Mouse (Mus musculus): Measurements from ENCODE around the gene Asic2. TPM values are rescaled to one million over a fixed set of nuclear protein-coding genes. Genes with fewer than 3 reads are reported as not detected.
A peak's percentile ranks its signal among the peaks of the same experiment; 100 is the strongest.

Asic2 gene
- total RNA-seq, 2 experiments from 2014 or later = not detected

DNA sequence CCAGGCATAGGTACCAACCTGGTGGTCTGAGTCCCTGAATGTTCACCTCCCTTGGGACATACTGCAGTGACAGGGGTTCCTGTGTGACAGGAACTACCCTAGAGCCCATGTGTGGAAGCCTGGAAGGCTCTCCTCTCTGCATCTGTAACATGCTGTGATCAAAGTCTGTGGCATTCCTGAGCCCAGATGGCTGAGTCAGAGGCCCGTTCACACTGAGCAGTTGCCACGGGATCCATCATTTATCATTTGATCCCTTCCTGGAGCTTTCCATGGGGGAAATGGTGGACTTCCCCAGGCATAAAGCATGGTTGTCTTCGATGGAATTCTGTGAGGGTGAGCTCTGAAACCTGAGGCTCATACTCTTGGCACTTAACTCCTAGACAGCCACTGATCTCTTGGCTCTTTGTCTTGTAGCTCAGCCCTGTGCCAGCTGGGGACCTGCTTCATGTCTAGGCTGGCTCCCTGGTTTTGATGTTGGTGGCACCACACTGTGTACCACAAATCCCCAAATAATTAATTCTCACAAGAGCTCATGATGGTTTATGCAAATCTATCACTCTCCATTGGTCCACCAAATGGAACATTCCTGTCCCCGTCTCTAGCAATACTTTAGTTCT is 1054.7 kb downstream of the Asic2 start:
- no peak for ATAC-seq (replicated peaks; ENCODE audit: low FRiP score, poor library complexity, severe bottlenecking)

DNA sequence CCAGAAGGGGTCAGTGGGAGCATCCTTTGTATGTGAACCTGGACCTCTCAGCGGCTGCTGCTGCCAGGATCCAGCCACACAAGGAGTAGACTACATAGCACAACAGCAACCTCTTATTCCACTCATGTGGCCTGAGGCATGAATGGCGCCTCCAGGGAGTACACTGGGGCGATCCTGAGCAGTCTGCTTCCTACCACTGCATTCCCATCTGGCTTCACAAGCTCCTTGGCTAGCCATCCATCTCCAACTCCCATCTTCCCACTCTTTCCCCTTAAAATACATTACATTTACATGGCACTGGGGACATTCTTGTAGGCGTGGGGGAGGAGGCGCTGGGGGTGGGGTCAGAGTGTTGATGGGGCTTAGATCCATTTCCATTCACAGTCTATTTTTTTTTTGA is 1055.5 kb downstream of the Asic2 start:
- no peak for ATAC-seq (replicated peaks; ENCODE audit: low FRiP score, poor library complexity, severe bottlenecking)

DNA sequence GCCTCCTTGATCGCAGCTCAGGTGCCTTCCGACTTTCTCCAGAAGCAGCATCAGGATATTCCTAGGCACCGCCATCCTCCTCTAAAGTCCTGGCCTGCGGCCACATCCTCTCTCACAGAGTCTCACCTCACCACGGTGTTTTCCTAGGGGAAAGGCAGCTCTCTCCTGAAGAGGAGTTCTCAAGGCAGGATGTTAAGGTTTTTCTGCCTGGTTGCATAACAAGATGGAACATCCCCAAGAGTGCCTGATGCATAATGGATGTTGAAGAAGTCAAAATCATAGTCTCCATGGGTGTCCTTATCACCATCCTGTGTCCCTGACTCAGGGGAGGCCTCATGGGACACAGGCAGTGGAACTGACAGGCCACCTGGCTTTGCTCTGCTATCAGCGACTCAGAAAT is 1060.4 kb downstream of the Asic2 start:
- ATAC-seq (replicated peaks; ENCODE audit: low FRiP score, poor library complexity, severe bottlenecking) = no peak

DNA sequence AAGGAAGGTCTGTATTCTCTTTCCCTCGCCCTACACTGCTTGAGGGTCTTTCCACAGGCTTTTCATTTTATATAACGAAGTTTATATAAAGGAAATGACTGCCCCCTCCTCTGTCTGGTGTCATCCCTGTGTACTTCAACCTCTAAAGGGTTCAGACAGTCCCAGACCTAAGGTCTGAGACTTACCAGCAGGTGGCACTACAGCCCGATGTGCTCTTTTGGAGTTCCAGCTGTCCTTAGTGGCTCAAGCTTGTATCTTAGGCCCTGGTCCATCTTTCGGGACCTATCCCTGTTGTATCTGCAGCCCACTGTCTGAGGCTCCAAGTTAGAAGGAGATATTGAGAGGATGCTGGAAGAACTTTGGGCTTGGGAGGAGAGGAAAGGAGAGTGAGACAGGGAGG is 1061.8 kb downstream of the Asic2 start:
- ATAC-seq (replicated peaks; ENCODE audit: low FRiP score, poor library complexity, severe bottlenecking) = 0 out of 2 replicates have a peak, but pooled peaks have one; percentile 44

GRCm38 (mm10) chr11:80904559-80904958 is 1063.7 kb downstream of the Asic2 start:
- no peak for ATAC-seq (replicated peaks; ENCODE audit: low FRiP score, poor library complexity, severe bottlenecking)

DNA sequence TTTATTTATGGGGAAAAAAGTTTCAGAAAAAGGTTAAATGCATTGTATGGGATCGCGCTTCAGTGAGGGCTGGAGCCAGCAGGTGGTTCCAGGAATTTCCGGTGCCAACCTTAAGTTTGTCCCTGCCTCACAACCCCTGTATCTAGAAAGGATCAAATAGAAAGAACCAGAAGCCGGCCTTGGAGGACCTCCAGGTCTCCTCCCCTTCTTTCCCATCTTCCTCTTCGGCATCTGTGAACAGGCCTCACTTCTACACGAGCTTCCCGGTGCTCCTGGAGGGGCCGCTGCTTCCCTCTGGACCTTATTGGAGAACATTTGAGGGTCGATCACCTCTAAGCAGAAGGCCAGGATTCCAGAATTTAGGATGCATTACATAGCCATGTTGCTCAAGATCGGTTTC is 1064.8 kb downstream of the Asic2 start:
- no peak for ATAC-seq (replicated peaks; ENCODE audit: low FRiP score, poor library complexity, severe bottlenecking)

GRCm38 (mm10) chr11:80902664-80903063 is 1065.6 kb downstream of the Asic2 start:
- ATAC-seq (replicated peaks; ENCODE audit: low FRiP score, poor library complexity, severe bottlenecking) = no peak

DNA sequence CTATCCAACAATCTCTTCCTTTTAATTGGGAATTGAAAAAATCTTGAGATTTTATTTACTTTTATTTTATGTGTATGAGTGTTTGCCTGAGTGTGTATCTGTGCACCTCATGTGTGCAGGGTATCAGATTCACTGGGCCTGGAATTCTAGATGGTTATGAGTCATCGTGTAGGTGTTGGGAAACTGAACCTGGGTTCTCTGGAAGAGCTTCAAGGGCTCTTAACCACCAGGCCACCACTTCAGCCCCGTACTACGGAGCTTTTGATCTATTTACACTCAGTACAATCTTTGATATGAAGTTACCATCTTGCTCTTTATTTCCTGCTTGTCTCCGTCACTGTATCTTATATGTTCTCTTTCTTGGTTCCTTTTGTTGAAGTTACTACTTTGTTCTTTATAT is 1067.7 kb downstream of the Asic2 start:
- ATAC-seq (replicated peaks; ENCODE audit: low FRiP score, poor library complexity, severe bottlenecking) = no peak

- ATAC-seq (replicated peaks; ENCODE audit: low FRiP score, poor library complexity, severe bottlenecking) = no peak
Observed at GRCm38 (mm10) chr11:80895853-80896252, 1072.4 kb downstream of the Asic2 start.

DNA sequence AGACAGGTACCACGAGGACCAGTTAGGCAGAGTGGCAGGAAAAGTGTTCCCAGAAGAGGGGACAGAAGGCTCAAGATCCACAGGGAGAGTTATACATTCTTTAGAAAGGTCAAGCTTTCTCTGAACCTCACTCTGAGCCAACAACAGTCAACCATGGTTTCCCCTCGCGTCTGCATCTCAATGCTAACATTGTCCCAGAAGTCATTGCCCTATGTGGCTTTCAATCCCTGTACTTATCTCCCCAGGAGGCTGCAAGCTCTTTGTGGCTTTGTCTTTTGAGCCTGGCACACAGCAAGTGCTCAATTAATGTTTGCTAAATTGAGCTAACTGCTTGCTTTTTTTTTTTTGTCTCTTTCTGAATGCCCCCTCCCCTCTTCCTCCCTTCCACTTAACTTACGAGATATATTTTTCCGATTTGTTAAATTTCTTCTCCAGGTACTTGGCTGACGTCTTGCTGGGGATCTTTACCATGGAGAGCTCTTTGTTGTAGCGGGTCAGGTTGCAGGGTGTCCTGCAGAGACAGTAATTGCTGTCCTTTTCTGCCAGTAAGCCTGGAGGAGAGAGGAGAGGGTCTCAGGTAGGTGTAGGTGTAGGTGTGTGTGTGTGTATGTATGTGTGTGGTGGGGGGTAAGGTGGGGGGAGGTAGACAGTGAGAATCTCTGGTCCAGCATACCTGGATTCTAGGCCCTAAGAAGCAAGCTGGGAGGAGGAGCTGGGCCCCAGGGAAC is 1078.8 kb downstream of the Asic2 start:
- ATAC-seq (replicated peaks; ENCODE audit: low FRiP score, poor library complexity, severe bottlenecking) = no peak

GRCm38 (mm10) chr11:80887021-80887420 is 1081.2 kb downstream of the Asic2 start:
- ATAC-seq (replicated peaks; ENCODE audit: low FRiP score, poor library complexity, severe bottlenecking) = no peak

DNA sequence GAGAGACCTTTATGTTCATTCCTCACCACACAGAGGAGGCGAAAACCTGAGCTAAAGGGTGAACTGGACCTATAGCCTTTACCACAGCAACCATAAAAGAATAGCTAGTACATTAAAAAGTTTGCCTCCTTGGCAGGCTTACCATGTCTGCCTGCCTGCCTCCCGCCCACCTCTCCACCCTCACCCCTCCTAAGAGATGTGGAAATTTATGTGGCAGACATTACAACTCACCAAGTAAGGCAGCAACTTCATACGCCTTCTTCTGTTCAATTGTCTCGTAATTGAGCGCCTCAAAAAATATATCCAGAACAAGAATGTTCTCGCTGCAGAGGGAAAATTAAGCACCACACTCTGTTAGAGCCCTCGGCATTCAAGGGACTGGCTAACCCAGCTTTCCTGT is 1081.9 kb downstream of the Asic2 start:
- no peak for ATAC-seq (replicated peaks; ENCODE audit: low FRiP score, poor library complexity, severe bottlenecking)

- ATAC-seq (replicated peaks; ENCODE audit: low FRiP score, poor library complexity, severe bottlenecking) = no peak
Observed at GRCm38 (mm10) chr11:80884521-80885231, 1083.6 kb downstream of the Asic2 start.

GRCm38 (mm10) chr11:80882229-80882810 is 1085.9 kb downstream of the Asic2 start:
- no peak for ATAC-seq (replicated peaks; ENCODE audit: low FRiP score, poor library complexity, severe bottlenecking)

DNA sequence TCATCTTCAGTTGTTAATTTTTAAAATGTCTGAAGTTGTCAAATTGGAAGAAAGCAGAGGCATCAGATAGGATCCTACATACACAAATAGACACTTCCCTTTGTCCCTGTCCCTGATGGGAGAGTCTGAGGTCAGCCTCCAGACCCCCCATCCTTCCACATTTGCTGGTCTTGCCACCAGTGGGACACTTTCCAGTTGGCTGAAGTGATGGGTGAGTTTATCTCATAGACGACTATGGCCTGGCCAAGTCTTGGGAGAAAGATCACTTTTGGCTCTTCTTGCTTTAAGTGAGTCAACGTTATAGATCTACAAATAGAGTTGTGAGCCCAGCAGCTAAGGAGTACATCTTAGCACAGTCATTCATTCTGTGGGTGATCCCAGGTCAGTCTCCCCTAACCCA is 1090.2 kb downstream of the Asic2 start:
- no peak for ATAC-seq (replicated peaks; ENCODE audit: low FRiP score, poor library complexity, severe bottlenecking)

- ATAC-seq (replicated peaks; ENCODE audit: low FRiP score, poor library complexity, severe bottlenecking) = no peak
Observed at GRCm38 (mm10) chr11:80877131-80877651, 1091.1 kb downstream of the Asic2 start.

GRCm38 (mm10) chr11:80872509-80873474 is 1095.5 kb downstream of the Asic2 start:
- ATAC-seq (replicated peaks; ENCODE audit: low FRiP score, poor library complexity, severe bottlenecking) = peak; percentile 80

DNA sequence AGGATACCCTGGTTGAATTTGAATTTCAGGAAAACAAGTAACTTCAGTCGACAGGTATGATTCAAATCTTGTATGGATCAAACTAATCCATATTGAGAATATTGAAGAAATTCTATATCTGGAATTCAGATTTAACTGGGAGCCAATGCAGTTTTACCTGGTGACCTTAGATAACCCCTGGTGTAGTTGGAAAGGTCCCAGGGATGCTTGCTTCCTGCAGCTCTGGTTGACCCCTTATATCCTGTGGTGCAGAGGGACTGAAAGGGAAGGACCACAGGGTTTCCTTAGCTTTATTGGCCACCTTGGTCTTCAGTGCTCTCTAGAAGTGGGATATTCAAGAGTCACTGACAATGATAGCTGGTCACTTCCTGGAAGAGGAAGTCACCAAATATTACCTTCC is 1100.2 kb downstream of the Asic2 start:
- no peak for ATAC-seq (replicated peaks; ENCODE audit: low FRiP score, poor library complexity, severe bottlenecking)

- no peak for ATAC-seq (replicated peaks; ENCODE audit: low FRiP score, poor library complexity, severe bottlenecking)
Observed at GRCm38 (mm10) chr11:80862941-80863340, 1105.3 kb downstream of the Asic2 start.
